In genomic region chrX:140544737-140545136, GRCm38 (mm10) we compare ENCODE assay signal across 9 mouse cellular contexts. TPM values are rescaled to one million over a fixed set of nuclear protein-coding genes. Genes with fewer than 3 reads are reported as not detected.
DNase-seq lines count a peak whose midpoint lies in the region; ATAC-seq lines count a peak whose summit lies in the region.
"Had no signal": no experiment of that assay in that cellular context is flagged by ENCODE, and none has a peak within 500 bp of the region (broad histone marks: within the 10 kb centered on the region; RNA-seq: fewer than 3 reads in every experiment).

No protein-coding gene starts in this region.

- 42% methylated on average over 3 of the region's 3 CpGs for WGBS in forebrain, embryonic 15.5 days

- H3K4me1 ChIP-seq in forebrain, embryonic 15.5 days = peaks cover 7% of the 10 kb centered on the region; the same call in 1 of the 2 replicates

- no peak for ATAC-seq in forebrain, embryonic 15.5 days (replicated peaks)

- H3K36me3 ChIP-seq in forebrain, embryonic 15.5 days = no peaks in the 10 kb centered on the region
- H3K36me3 ChIP-seq: liver, embryonic 15.5 days had no signal

- peak; percentile 62 for DNase-seq in layer of hippocampus, adult 11-12 months (ENCODE audit: low spot score)
- DNase-seq in layer of hippocampus, postnatal 36 days = no peak
- DNase-seq in CD8-positive naive resting alpha-beta T cell, adult 2 months (ENCODE audit: low read depth in 2 of 2, low spot score in 2 of 2) = peak; percentile 33 to 56
- peak; percentile 59 for DNase-seq in R1 (ENCODE audit: low read depth, low spot score)
- peak; percentile 74 for DNase-seq in embryo, embryonic 11 days
- peak; percentile 34 to 58 for DNase-seq in left cerebral cortex, postnatal 25 days (ENCODE audit: low spot score in 2 of 2)
- peak; percentile 47 to 67 for DNase-seq in right cerebral cortex, postnatal 10 days (ENCODE audit: low spot score in 2 of 2)

- no peak overlapping the region for H3K4me3 ChIP-seq in forebrain, embryonic 15.5 days
- H3K4me3 ChIP-seq: liver, embryonic 15.5 days had no signal

- H3K4me2 ChIP-seq in forebrain, embryonic 15.5 days (replicated peaks) = no peak overlapping the region
- H3K4me2 ChIP-seq: liver, embryonic 15.5 days had no signal

- no peak overlapping the region for H3K27ac ChIP-seq in forebrain, embryonic 15.5 days (replicated peaks)
- H3K27ac ChIP-seq: liver, embryonic 15.5 days had no signal

- 0 out of 2 replicates have a peak, but pooled peaks cover 11% of the 10 kb centered on the region for H3K27me3 ChIP-seq in forebrain, embryonic 15.5 days

- intact Hi-C loops in left cerebral cortex, postnatal 25 days (cut with DNase I) = loop anchor here (1.0 kb wide), 1 partner anchor 40 kb away; no protein-coding TSS in a partner anchor

- H3K9me3 ChIP-seq in forebrain, embryonic 15.5 days = no peaks in the 10 kb centered on the region
- H3K9me3 ChIP-seq: liver, embryonic 15.5 days had no signal

- H3K9ac ChIP-seq in forebrain, embryonic 15.5 days (replicated peaks) = no peak overlapping the region
- H3K9ac ChIP-seq: liver, embryonic 15.5 days had no signal

RNA-seq across cellular contexts. Expression of gene Tsc22d3, which starts 55.7 kb away (rescaled TPM):
- 100 to 1,000 TPM in 1 of 2 experiments, 10 to 100 TPM in 1; 96.2 to 138 TPM for total RNA-seq in layer of hippocampus, postnatal 36 days (2021)
- total RNA-seq in left cerebral cortex, postnatal 25 days (2021) = 100 to 1,000 TPM; 113 to 134 TPM
- polyA plus RNA-seq in forebrain, embryonic 15.5 days (2015; fragmentation: Nextera tagmentation; extraction: Ambion mirVana) = 94.7 and 95.8 TPM in 2 replicates

Comparison
In these comparisons a context has a peak if more than half of its experiments do, and no peak if none do; other contexts are left out.
1. DNase-seq: peak in layer of hippocampus, adult 11-12 months (single experiment), CD8-positive naive resting alpha-beta T cell, adult 2 months (2 of 2), R1 (single experiment), embryo, embryonic 11 days (single experiment), left cerebral cortex, postnatal 25 days (2 of 2) and right cerebral cortex, postnatal 10 days (2 of 2); none in layer of hippocampus, postnatal 36 days (0 of 2).